Mouse (Mus musculus): Measurements from ENCODE around the gene Fgf16. TPM values are rescaled to one million over a fixed set of nuclear protein-coding genes. Genes with fewer than 3 reads are reported as not detected.

The Fgf16 gene
- polyA plus RNA-seq, 1 experiment from 2014 or later = 0.29 TPM

Other genes starting within 250 kb of the Fgf16 start
- 212 and 233 TPM in 2 replicates for gene Atrx, start 165.1 kb downstream of the Fgf16 start, polyA plus RNA-seq (2014; fragmentation: Nextera tagmentation; extraction: Ambion mirVana)
- gene Magt1, start 247.6 kb downstream of the Fgf16 start, polyA plus RNA-seq (2014; fragmentation: Nextera tagmentation; extraction: Ambion mirVana) = 60.2 and 68.9 TPM in 2 replicates

Measured in embryonic facial prominence, embryonic 11.5 days (tissue).